Mouse (Mus musculus) lung, adult 18-20 months (tissue): ENCODE data around the gene 1700025C18Rik.

Experiments
- DNase-seq, 2 experiments: peaks; one replicate each; pipeline ENCODE4 v3.0.0; 2022; ENCODE audit warnings: mixed read lengths in 2 of 2

The 1700025C18Rik gene

GRCm38 (mm10) chr2:165034131-165035057, 56.2 kb downstream of the 1700025C18Rik start, which contains the start of gene Ncoa5:
TSS of gene Ncoa5 (minus strand) at chr2:165034867.
- DNase-seq = peak; percentile 98

DNA sequence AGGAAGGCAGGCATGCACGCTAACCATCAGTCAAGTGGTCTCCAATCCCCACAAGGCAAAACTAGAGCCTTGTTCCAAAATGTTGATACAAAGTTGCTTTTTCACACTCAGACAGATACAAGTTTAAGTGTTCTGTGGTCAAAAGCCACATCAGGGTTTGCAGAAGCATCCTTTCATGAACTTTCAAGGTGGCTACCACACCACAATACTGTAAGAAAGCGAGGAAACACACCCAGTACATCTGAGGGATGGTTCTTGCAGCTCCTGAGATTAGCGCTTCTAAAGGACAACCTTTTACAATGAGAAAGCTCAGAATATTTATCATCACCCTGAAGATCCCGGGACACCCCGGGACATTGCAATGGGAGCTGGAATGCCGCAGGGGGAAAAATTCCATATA, 57.2 kb downstream of the 1700025C18Rik start:
- DNase-seq = no peak

DNA sequence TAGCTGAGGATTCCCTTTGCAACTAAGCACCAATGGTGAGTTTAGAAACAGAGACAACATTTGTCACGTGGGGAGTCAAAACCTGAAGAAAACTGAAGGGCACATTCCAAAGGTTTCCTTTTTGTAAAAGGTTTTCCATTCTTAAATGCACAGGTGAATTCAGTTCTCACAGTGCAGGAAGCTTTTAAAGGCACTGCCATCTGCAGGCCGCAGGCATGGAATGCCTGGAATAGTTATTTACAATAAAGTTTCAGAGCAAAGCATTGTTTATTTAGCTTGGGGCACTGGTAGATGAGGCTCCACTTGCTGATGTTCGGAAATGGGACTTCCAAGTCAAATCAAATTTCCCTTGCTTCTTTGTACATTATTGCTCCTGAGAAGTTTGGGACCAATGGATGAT, 58.0 kb downstream of the 1700025C18Rik start:
- peak in 1 of 2 experiments; percentile 23 for DNase-seq
